Mouse (Mus musculus) liver, embryonic 13.5 days (tissue): ENCODE results near the gene Ttll4. TPM values are rescaled to one million over a fixed set of nuclear protein-coding genes. Genes with fewer than 3 reads are reported as not detected.

Experiments used
- ATAC-seq: fragments of 200-750 bp; cut with Nextera tagmentation; 2 replicates; pipeline ENCODE4 v1.8.0; 2017; ENCODE audit warnings: low read depth, mild to moderate bottlenecking, moderate number of reproducible peaks, moderate library complexity
- DNase-seq: peaks from one replicate; pipeline ENCODE4 v3.0.0; 2022
- H3K27ac ChIP-seq: fragments of 300-500 bp; sonication (generic); 2 replicates; pipeline ENCODE4 v1.5.1; 2015; ENCODE audit warnings: moderate library complexity, mild to moderate bottlenecking, inconsistent platforms
- H3K27me3 ChIP-seq: fragments of 300-500 bp; sonication (generic); 2 replicates; pipeline ENCODE4 v1.6.1; 2015; ENCODE audit warnings: mild to moderate bottlenecking, inconsistent platforms
- H3K36me3 ChIP-seq: fragments of 300-500 bp; sonication (generic); 2 replicates; pipeline ENCODE4 v1.6.1; 2015; ENCODE audit warnings: mild to moderate bottlenecking, inconsistent platforms
- H3K4me1 ChIP-seq: fragments of 300-500 bp; sonication (generic); replicated peaks from 2 replicates; pipeline ENCODE4 v1.6.1; 2015; ENCODE audit warnings: inconsistent platforms
- H3K4me2 ChIP-seq: fragments of 300-500 bp; sonication (generic); 2 replicates; pipeline ENCODE4 v1.6.1; 2015; ENCODE audit warnings: inconsistent platforms, mild to moderate bottlenecking, moderate library complexity
- H3K4me3 ChIP-seq: fragments of 300-500 bp; sonication (generic); replicated peaks from 2 replicates; pipeline ENCODE4 v1.5.1; 2015; ENCODE audit warnings: mild to moderate bottlenecking, inconsistent platforms
- H3K9ac ChIP-seq: fragments of 300-500 bp; sonication (generic); 2 replicates; pipeline ENCODE4 v1.6.1; 2015; ENCODE audit warnings: mild to moderate bottlenecking, inconsistent platforms
- H3K9me3 ChIP-seq: fragments of 300-500 bp; sonication (generic); replicated peaks from 2 replicates; pipeline ENCODE4 v1.6.1; 2016; ENCODE audit warnings: inconsistent platforms
- WGBS: fragments of 180-500 bp; shearing (Covaris S2); methylation state at CpG from one replicate; pipeline ENCODE4 v1.1.7; 2015; ENCODE audit not compliant: insufficient replicate concordance; 5-methylcytosine and 5-hydroxymethylcytosine counted together
- polyA plus RNA-seq: library from polyadenylated mRNA; unstranded; fragments of >200 nt; fragmentation: Nextera tagmentation; extraction: Ambion mirVana; gene quantifications from 2 replicates; pipeline ENCODE4 v1.2.1, GENCODE M21; 2015

Ttll4 gene
- polyA plus RNA-seq, 1 experiment from 2014 or later, result 5.7 TPM

GRCm38 (mm10) chr1:74676863-74677262 is 15.3 kb downstream of the Ttll4 start:
- DNase-seq, result no peak
- WGBS, result 82% methylated on average over 3 of the region's 3 CpGs
- no peaks in the 10 kb centered on the region for H3K9me3 ChIP-seq
- ATAC-seq, result no peak
- H3K36me3 ChIP-seq, result peaks cover 40% of the 10 kb centered on the region
- H3K4me3 ChIP-seq, result no peak overlapping the region
- H3K4me2 ChIP-seq, result no peak overlapping the region
- no peak overlapping the region for H3K9ac ChIP-seq
- H3K27ac ChIP-seq, result no peak overlapping the region
- H3K27me3 ChIP-seq, result no peaks in the 10 kb centered on the region
- H3K4me1 ChIP-seq, result peaks cover 12% of the 10 kb centered on the region

GRCm38 (mm10) chr1:74677843-74678242 is 16.3 kb downstream of the Ttll4 start:
- H3K9me3 ChIP-seq, result no peaks in the 10 kb centered on the region
- WGBS, result 63% methylated on average over 1 of the region's 1 CpGs
- no peak overlapping the region for H3K27ac ChIP-seq
- H3K4me2 ChIP-seq, result no peak overlapping the region
- no peak overlapping the region for H3K9ac ChIP-seq
- no peak for DNase-seq
- H3K4me3 ChIP-seq, result no peak overlapping the region
- no peak for ATAC-seq
- H3K36me3 ChIP-seq, result peaks cover 44% of the 10 kb centered on the region
- no peaks in the 10 kb centered on the region for H3K27me3 ChIP-seq
- H3K4me1 ChIP-seq, result peaks cover 4% of the 10 kb centered on the region

DNA sequence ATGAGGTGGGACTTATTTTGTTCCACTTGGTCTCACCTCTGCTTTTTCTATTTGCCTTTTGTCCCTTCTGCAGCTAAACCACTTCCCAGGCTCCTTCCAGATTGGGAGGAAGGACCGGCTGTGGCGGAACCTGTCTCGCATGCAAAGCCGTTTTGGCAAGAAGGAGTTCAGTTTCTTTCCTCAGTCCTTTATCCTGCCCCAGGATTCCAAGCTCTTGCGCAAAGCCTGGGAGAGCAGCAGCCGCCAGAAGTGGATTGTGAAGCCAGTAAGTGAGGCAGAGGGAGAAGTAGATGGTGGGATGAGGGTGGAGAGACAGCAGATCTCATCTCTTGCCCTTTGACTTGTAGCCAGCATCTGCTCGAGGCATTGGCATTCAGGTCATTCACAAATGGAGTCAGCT is 25.6 kb downstream of the Ttll4 start:
- H3K4me2 ChIP-seq, result no peak overlapping the region
- H3K4me1 ChIP-seq, result no peaks in the 10 kb centered on the region
- no peaks in the 10 kb centered on the region for H3K9me3 ChIP-seq
- H3K4me3 ChIP-seq, result no peak overlapping the region
- no peak overlapping the region for H3K9ac ChIP-seq
- peaks cover 87% of the 10 kb centered on the region for H3K36me3 ChIP-seq
- 87% methylated on average over 7 of the region's 7 CpGs for WGBS
- ATAC-seq (no peak), DNase-seq (no peak)
- H3K27me3 ChIP-seq, result no peaks in the 10 kb centered on the region
- no peak overlapping the region for H3K27ac ChIP-seq

GRCm38 (mm10) chr1:74693891-74694583 is 32.5 kb downstream of the Ttll4 start:
- H3K36me3 ChIP-seq, result peaks cover 78% of the 10 kb centered on the region

DNA sequence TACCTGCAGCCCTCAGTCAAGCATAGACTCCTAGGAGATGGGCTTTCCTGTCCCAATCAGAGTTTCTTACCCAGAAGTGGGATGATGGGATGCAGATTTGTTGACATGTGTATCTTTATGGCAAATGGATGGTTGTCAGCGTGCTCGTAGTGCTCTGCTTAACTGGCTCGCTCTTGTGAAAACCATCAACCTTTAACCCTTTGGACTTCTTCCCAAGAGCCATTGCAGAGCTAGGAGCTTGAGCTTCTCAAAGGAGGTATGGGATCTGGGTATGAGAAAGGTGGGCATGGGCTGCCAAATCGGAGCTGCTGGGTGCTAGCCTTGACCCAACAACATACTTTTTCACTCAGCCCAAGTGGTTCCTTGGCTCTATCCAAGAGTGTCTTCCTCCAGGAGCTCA is 34.3 kb downstream of the Ttll4 start:
- Histone ChIP-seq H3K27me3 (no peaks in the 10 kb centered on the region), H3K27ac (no peak overlapping the region), H3K4me3 (no peak overlapping the region), H3K4me1 (peaks cover 9% of the 10 kb centered on the region), H3K9ac (no peak overlapping the region), H3K4me2 (no peak overlapping the region), H3K9me3 (no peaks in the 10 kb centered on the region), H3K36me3 (peaks cover 60% of the 10 kb centered on the region)
- 82% methylated on average over 4 of the region's 4 CpGs for WGBS
- ATAC-seq (no peak), DNase-seq (no peak)

More at GRCm38 (mm10) chr1:74693891-74694583, 32.5 kb downstream of the Ttll4 start:
- Histone ChIP-seq H3K4me1 (peaks cover 9% of the 10 kb centered on the region), H3K9me3 (no peaks in the 10 kb centered on the region), H3K4me2 (no peak overlapping the region), H3K4me3 (no peak overlapping the region), H3K27ac (no peak overlapping the region), H3K9ac (no peak overlapping the region), H3K27me3 (no peaks in the 10 kb centered on the region)
- DNase-seq, result no peak
- ATAC-seq, result no peak
- WGBS, result 78% methylated on average over 8 of the region's 8 CpGs

DNA sequence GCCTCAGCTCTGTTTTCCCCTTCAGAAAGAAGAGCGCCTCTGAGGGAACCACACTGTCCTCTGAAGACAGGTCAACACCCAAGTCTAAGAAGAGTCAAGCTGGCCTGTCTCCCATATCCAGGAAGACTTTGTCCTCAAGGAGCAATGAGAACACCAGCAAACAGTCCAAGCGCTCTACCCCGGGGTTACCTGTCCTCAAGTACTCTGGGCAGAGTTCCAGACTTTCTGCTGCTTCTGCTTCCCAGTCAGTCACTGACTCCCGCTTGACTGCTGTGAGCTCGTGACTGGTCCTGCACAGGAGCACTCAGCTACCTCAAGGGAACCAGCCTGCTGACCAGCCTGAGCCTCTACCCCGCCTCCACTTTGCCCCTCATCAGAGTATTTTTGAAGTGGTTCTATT is 35.9 kb downstream of the Ttll4 start:
- no peak overlapping the region for H3K9ac ChIP-seq
- H3K9me3 ChIP-seq, result no peaks in the 10 kb centered on the region
- H3K36me3 ChIP-seq, result peaks cover 50% of the 10 kb centered on the region
- ATAC-seq (no peak), DNase-seq (no peak)
- no peak overlapping the region for H3K4me2 ChIP-seq
- H3K27me3 ChIP-seq, result no peaks in the 10 kb centered on the region
- 75% methylated on average over 6 of the region's 6 CpGs for WGBS
- no peak overlapping the region for H3K4me3 ChIP-seq
- H3K27ac ChIP-seq, result no peak overlapping the region
- peaks cover 9% of the 10 kb centered on the region for H3K4me1 ChIP-seq

GRCm38 (mm10) chr1:74698353-74698752 is 36.8 kb downstream of the Ttll4 start:
- WGBS, result 92% methylated on average over 1 of the region's 1 CpGs
- DNase-seq (no peak), ATAC-seq (no peak)
- no peaks in the 10 kb centered on the region for H3K9me3 ChIP-seq
- H3K27me3 ChIP-seq, result no peaks in the 10 kb centered on the region
- no peak overlapping the region for H3K4me2 ChIP-seq
- peaks cover 48% of the 10 kb centered on the region for H3K36me3 ChIP-seq
- no peak overlapping the region for H3K27ac ChIP-seq
- no peak overlapping the region for H3K4me3 ChIP-seq
- peaks cover 9% of the 10 kb centered on the region for H3K4me1 ChIP-seq
- H3K9ac ChIP-seq, result no peak overlapping the region

GRCm38 (mm10) chr1:74698791-74699190 is 37.2 kb downstream of the Ttll4 start:
- Histone ChIP-seq H3K9ac (no peak overlapping the region), H3K4me2 (no peak overlapping the region), H3K27ac (no peak overlapping the region), H3K9me3 (no peaks in the 10 kb centered on the region), H3K27me3 (no peaks in the 10 kb centered on the region), H3K4me1 (peaks cover 9% of the 10 kb centered on the region), H3K36me3 (peaks cover 44% of the 10 kb centered on the region), H3K4me3 (no peak overlapping the region)
- DNase-seq, result no peak
- WGBS, result 21% methylated on average over 1 of the region's 1 CpGs
- no peak for ATAC-seq

GRCm38 (mm10) chr1:74702142-74702553 is 40.6 kb downstream of the Ttll4 start:
- H3K4me1 ChIP-seq, result peaks cover 9% of the 10 kb centered on the region
- H3K9me3 ChIP-seq, result no peaks in the 10 kb centered on the region
- no peak overlapping the region for H3K4me2 ChIP-seq
- H3K27ac ChIP-seq, result no peak overlapping the region
- H3K9ac ChIP-seq, result no peak overlapping the region
- ATAC-seq (no peak), DNase-seq (no peak)
- H3K4me3 ChIP-seq, result no peak overlapping the region
- no peaks in the 10 kb centered on the region for H3K27me3 ChIP-seq
- H3K36me3 ChIP-seq, result peaks cover 17% of the 10 kb centered on the region
- WGBS, result 77% methylated on average over 6 of the region's 6 CpGs

DNA sequence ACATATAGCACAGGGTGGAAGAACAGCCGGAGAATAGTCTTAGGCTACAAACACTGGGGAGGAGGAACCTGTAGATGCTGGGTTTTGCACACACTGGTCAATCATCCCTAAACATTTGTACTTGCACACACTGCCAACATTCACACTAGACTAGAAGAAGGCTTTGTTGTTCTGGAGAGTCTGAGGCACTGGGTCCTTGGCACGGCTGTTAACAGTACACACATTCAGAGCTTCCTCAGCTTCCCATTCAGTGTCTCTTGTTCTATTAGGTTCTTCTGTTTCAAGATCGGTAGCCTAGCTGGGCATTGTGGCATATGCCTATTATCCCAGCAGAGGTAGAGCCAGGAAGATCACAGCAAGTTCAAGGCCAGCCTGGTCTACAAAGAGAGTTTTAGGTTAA is 42.6 kb downstream of the Ttll4 start:
- H3K4me3 ChIP-seq, result no peak overlapping the region
- DNase-seq (no peak), ATAC-seq (no peak)
- no peaks in the 10 kb centered on the region for H3K27me3 ChIP-seq
- 63% methylated on average over 3 of the region's 3 CpGs for WGBS
- no peak overlapping the region for H3K27ac ChIP-seq
- no peak overlapping the region for H3K9ac ChIP-seq
- no peaks in the 10 kb centered on the region for H3K4me1 ChIP-seq
- no peaks in the 10 kb centered on the region for H3K36me3 ChIP-seq
- no peak overlapping the region for H3K4me2 ChIP-seq
- H3K9me3 ChIP-seq, result no peaks in the 10 kb centered on the region

DNA sequence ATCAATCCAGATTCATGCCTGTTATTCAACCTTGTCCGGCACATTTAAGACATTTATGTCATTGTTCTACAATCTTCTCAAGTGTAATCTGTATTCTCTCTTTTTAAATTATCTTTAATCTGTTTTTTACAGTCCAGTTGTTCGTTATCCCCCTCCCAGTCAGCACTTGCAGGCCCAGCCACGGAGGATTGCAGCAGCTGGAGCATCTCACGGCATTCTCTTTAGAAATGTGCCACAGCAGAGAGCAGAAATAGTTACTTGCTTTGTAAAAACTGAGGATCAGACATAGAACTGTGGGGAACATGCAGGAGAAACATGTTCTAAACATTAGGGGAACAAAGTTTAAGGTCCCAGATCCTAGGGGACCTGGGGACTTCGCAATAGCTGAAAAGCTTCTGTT is 43.5 kb downstream of the Ttll4 start:
- H3K4me3 ChIP-seq, result no peak overlapping the region
- no peak for ATAC-seq
- no peak for DNase-seq
- no peak overlapping the region for H3K4me2 ChIP-seq
- WGBS, result 68% methylated on average over 5 of the region's 5 CpGs
- no peaks in the 10 kb centered on the region for H3K36me3 ChIP-seq
- H3K4me1 ChIP-seq, result no peaks in the 10 kb centered on the region
- H3K27ac ChIP-seq, result no peak overlapping the region
- no peaks in the 10 kb centered on the region for H3K27me3 ChIP-seq
- no peaks in the 10 kb centered on the region for H3K9me3 ChIP-seq
- H3K9ac ChIP-seq, result no peak overlapping the region

GRCm38 (mm10) chr1:74709566-74709965 is 48.0 kb downstream of the Ttll4 start:
- Histone ChIP-seq H3K27ac (no peak overlapping the region), H3K4me2 (no peak overlapping the region), H3K36me3 (no peaks in the 10 kb centered on the region), H3K27me3 (peaks cover 19% of the 10 kb centered on the region), H3K4me1 (peaks cover 16% of the 10 kb centered on the region), H3K9ac (no peak overlapping the region), H3K4me3 (no peak overlapping the region), H3K9me3 (no peaks in the 10 kb centered on the region)
- 33% methylated on average over 6 of the region's 6 CpGs for whole genome bisulfite sequencing
- DNase-seq (no peak), ATAC-seq (no peak)
